Mouse (Mus musculus): ENCODE measurements around the gene Snx11. TPM values are rescaled to one million over a fixed set of nuclear protein-coding genes. Genes with fewer than 3 reads are reported as not detected.

Gene Snx11
- total and polyA plus RNA-seq, 2 experiments from 2014 or later: 10.2 to 14.8 TPM

DNA sequence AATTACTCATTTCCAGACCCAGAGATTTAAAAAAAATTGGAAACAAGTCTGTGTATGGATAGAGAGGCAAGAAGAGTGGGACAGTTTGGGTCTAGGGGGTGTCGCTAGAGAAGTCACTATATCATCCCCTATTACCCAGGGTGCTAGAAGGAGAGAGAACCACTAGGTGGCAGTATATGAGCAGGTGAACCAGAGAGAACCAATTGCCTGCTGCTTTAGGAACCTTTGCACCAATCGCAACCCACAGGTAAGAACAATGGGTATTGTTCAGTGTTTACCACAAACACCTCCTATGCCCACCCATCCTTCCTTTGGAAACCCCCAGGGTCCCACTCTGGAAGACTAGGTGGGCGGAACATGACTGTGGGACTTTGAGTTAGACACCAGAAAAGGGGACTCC is 17.3 kb downstream of the Snx11 start:
- peak; percentile 63 for ATAC-seq (ENCODE audit: insufficient read depth, low read depth)
- TF ChIP-seq CTCF (IDR thresholded peaks at IDR 0.05; ENCODE audit: low read depth) (peak; percentile 82), EP300 (IDR thresholded peaks at IDR 0.05; ENCODE audit: low read depth) (no peak)
- Histone ChIP-seq H3K4me1 (ENCODE audit: control insufficient read depth, insufficient read depth) (no peaks in the 10 kb centered on the region; the same call in 1 of the 2 replicates), H3K27me3 (ENCODE audit: control insufficient read depth, insufficient read depth, low read length) (no peaks in the 10 kb centered on the region), H3K36me3 (replicated peaks; ENCODE audit: control insufficient read depth, insufficient read depth, low read length) (no peaks in the 10 kb centered on the region), H3K4me2 (ENCODE audit: low read depth, low read length) (no peak overlapping the region), H3K9ac (replicated peaks; ENCODE audit: low read depth, low read length) (no peak overlapping the region), H3K9me3 (replicated peaks; ENCODE audit: control insufficient read depth, low read length) (no peaks in the 10 kb centered on the region), H3K27ac (ENCODE audit: low read depth) (no peak overlapping the region), H3K4me3 (ENCODE audit: low read depth, low read length) (no peak overlapping the region)
- DNase-seq (ENCODE audit: low spot score): peak; percentile 66
- WGBS: 43% methylated on average over 3 of the region's 3 CpGs

DNA sequence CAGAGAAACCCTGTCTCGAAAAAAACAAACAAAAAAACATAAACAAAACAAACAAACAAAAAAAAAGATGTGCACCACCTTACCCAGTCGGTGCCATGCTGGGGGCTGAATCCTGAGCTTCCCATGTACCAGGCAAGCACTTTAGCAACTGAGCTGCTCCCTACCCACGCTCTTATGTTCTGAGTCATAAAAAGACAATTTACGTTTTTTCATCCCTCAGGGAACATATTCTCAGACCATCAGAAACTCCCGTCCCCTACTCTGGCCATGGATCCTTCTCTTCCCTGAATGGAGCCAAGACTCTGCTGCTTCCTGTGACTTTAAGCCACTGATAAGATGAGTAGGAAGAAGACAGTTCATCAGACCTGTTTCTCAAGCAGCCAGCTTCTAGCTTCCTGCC is 19.0 kb downstream of the Snx11 start:
- no peak overlapping the region for H3K27ac ChIP-seq (ENCODE audit: low read depth)
- H3K4me2 ChIP-seq (ENCODE audit: low read depth, low read length): no peak overlapping the region
- no peak overlapping the region for H3K9ac ChIP-seq (replicated peaks; ENCODE audit: low read depth, low read length)
- ATAC-seq (ENCODE audit: insufficient read depth, low read depth) (no peak), DNase-seq (ENCODE audit: low spot score) (no peak)
- no peaks in the 10 kb centered on the region for H3K4me1 ChIP-seq (ENCODE audit: control insufficient read depth, insufficient read depth)
- H3K4me3 ChIP-seq (ENCODE audit: low read depth, low read length): no peak overlapping the region
- TF ChIP-seq CTCF (IDR thresholded peaks at IDR 0.05; ENCODE audit: low read depth) (no peak), EP300 (IDR thresholded peaks at IDR 0.05; ENCODE audit: low read depth) (no peak)
- no peaks in the 10 kb centered on the region for H3K9me3 ChIP-seq (replicated peaks; ENCODE audit: control insufficient read depth, low read length)
- 56% methylated on average over 5 of the region's 5 CpGs for WGBS
- no peaks in the 10 kb centered on the region for H3K27me3 ChIP-seq (ENCODE audit: control insufficient read depth, insufficient read depth, low read length)
- no peaks in the 10 kb centered on the region for H3K36me3 ChIP-seq (replicated peaks; ENCODE audit: control insufficient read depth, insufficient read depth, low read length)

- no peak overlapping the region for H3K9ac ChIP-seq (replicated peaks; ENCODE audit: low read depth, low read length)
- ATAC-seq (ENCODE audit: insufficient read depth, low read depth): no peak
- WGBS: 46% methylated on average over 4 of the region's 4 CpGs
- no peak for DNase-seq (ENCODE audit: low spot score)
- H3K4me1 ChIP-seq (ENCODE audit: control insufficient read depth, insufficient read depth): no peaks in the 10 kb centered on the region
- H3K9me3 ChIP-seq (replicated peaks; ENCODE audit: control insufficient read depth, low read length): no peaks in the 10 kb centered on the region
- no peak overlapping the region for H3K27ac ChIP-seq (ENCODE audit: low read depth)
- no peaks in the 10 kb centered on the region for H3K27me3 ChIP-seq (ENCODE audit: control insufficient read depth, insufficient read depth, low read length)
- no peaks in the 10 kb centered on the region for H3K36me3 ChIP-seq (replicated peaks; ENCODE audit: control insufficient read depth, insufficient read depth, low read length)
- no peak overlapping the region for H3K4me2 ChIP-seq (ENCODE audit: low read depth, low read length)
- TF ChIP-seq CTCF (IDR thresholded peaks at IDR 0.05; ENCODE audit: low read depth) (no peak; the same call in 1 of the 2 replicates), EP300 (IDR thresholded peaks at IDR 0.05; ENCODE audit: low read depth) (no peak)
- H3K4me3 ChIP-seq (ENCODE audit: low read depth, low read length): no peak overlapping the region
These were observed 19.9 kb downstream of the Snx11 start for GRCm38 (mm10) chr11:96757421-96757820.

DNA sequence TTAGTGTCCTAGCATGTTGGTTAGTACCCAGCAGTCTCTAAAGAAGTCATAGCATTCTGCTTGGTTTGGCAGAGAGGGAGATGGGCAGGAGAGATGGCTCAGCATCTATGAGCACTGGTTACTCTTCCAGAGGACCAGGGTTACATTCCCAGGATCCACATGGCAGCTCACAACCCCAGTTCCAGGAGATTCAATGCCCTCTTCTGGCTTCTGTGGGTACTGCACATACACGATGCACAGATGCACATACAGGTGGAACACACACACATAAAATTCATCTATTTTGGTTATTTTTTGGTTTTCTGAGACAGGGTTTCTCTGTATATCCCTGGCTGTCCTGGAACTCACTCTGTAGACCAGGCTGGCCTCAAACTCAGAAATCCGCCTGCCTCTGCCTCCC is 22.1 kb downstream of the Snx11 start:
- TF ChIP-seq EP300 (IDR thresholded peaks at IDR 0.05; ENCODE audit: low read depth): no peak
- no peak for TF ChIP-seq CTCF (IDR thresholded peaks at IDR 0.05; ENCODE audit: low read depth)
- H3K9me3 ChIP-seq (replicated peaks; ENCODE audit: control insufficient read depth, low read length): no peaks in the 10 kb centered on the region
- DNase-seq (ENCODE audit: low spot score): no peak
- WGBS: 88% methylated on average over 2 of the region's 2 CpGs
- no peak overlapping the region for H3K9ac ChIP-seq (replicated peaks; ENCODE audit: low read depth, low read length)
- no peak for ATAC-seq (ENCODE audit: insufficient read depth, low read depth)
- no peaks in the 10 kb centered on the region for H3K27me3 ChIP-seq (ENCODE audit: control insufficient read depth, insufficient read depth, low read length)
- H3K36me3 ChIP-seq (replicated peaks; ENCODE audit: control insufficient read depth, insufficient read depth, low read length): no peaks in the 10 kb centered on the region
- H3K4me1 ChIP-seq (ENCODE audit: control insufficient read depth, insufficient read depth): no peaks in the 10 kb centered on the region
- H3K4me3 ChIP-seq (ENCODE audit: low read depth, low read length): no peak overlapping the region
- no peak overlapping the region for H3K4me2 ChIP-seq (ENCODE audit: low read depth, low read length)
- no peak overlapping the region for H3K27ac ChIP-seq (ENCODE audit: low read depth)

- Histone ChIP-seq H3K36me3 (replicated peaks; ENCODE audit: control insufficient read depth, insufficient read depth, low read length) (no peaks in the 10 kb centered on the region), H3K9me3 (replicated peaks; ENCODE audit: control insufficient read depth, low read length) (no peaks in the 10 kb centered on the region), H3K4me2 (ENCODE audit: low read depth, low read length) (no peak overlapping the region), H3K9ac (replicated peaks; ENCODE audit: low read depth, low read length) (no peak overlapping the region), H3K27me3 (ENCODE audit: control insufficient read depth, insufficient read depth, low read length) (0 out of 2 replicates have a peak, but pooled peaks cover 5% of the 10 kb centered on the region), H3K4me3 (ENCODE audit: low read depth, low read length) (no peak overlapping the region), H3K4me1 (ENCODE audit: control insufficient read depth, insufficient read depth) (no peaks in the 10 kb centered on the region), H3K27ac (ENCODE audit: low read depth) (no peak overlapping the region)
- ATAC-seq (ENCODE audit: insufficient read depth, low read depth) (no peak), DNase-seq (ENCODE audit: low spot score) (no peak)
- TF ChIP-seq CTCF (IDR thresholded peaks at IDR 0.05; ENCODE audit: low read depth) (no peak), EP300 (IDR thresholded peaks at IDR 0.05; ENCODE audit: low read depth) (no peak)
- 51% methylated on average over 3 of the region's 3 CpGs for WGBS
These were observed 29.8 kb downstream of the Snx11 start for GRCm38 (mm10) chr11:96747555-96747954.

DNA sequence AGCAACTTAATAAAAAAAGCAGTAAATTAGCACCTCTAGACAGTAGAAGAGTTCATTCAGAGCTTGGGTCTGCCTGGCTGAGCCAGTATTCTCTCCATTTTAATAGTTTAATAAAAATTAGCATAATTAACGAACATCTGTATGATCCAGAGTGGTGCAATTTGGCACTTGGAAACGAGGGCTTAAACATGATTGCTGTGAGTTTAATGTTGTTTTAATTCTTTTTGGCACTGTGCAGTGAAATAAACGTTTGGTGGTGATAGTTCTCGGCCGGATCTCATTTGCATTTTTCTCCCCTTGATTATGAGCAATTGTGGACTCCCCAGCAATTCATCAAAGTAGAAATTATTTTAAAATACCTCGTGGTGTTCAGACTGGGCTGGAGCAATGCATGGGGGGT is 30.7 kb downstream of the Snx11 start:
- H3K9me3 ChIP-seq (replicated peaks; ENCODE audit: control insufficient read depth, low read length): no peaks in the 10 kb centered on the region
- no peaks in the 10 kb centered on the region for H3K4me1 ChIP-seq (ENCODE audit: control insufficient read depth, insufficient read depth)
- no peaks in the 10 kb centered on the region for H3K36me3 ChIP-seq (replicated peaks; ENCODE audit: control insufficient read depth, insufficient read depth, low read length)
- H3K4me2 ChIP-seq (ENCODE audit: low read depth, low read length): no peak overlapping the region
- DNase-seq (ENCODE audit: low spot score) (no peak), ATAC-seq (ENCODE audit: insufficient read depth, low read depth) (no peak)
- no peak overlapping the region for H3K4me3 ChIP-seq (ENCODE audit: low read depth, low read length)
- no peak overlapping the region for H3K9ac ChIP-seq (replicated peaks; ENCODE audit: low read depth, low read length)
- WGBS: 61% methylated on average over 6 of the region's 6 CpGs
- H3K27ac ChIP-seq (ENCODE audit: low read depth): no peak overlapping the region
- H3K27me3 ChIP-seq (ENCODE audit: control insufficient read depth, insufficient read depth, low read length): 0 out of 2 replicates have a peak, but pooled peaks cover 14% of the 10 kb centered on the region
- TF ChIP-seq CTCF (IDR thresholded peaks at IDR 0.05; ENCODE audit: low read depth) (no peak), EP300 (IDR thresholded peaks at IDR 0.05; ENCODE audit: low read depth) (no peak)
